Mouse (Mus musculus): Measurements from ENCODE around the gene Atp5h.

DNA sequence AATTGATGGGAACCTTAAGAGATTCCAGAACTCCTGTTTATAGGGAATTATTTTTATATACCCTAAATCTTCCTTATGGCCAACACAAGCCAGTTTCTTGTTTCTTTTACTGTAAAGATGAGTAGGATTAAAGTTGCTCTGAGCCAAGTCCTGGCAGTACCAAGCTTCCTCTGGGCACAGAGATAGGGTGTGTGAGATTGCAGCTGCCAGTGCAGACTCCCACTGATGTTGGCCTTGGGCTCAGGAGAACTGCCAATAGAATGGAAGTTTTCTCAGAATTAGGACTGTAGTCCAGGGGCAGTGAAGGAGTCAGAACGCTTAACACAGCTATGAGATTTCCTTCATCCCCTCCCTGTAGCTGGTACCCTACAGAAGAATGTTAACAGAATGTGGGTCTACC, 1.6 kb upstream of the Atp5h start:
- TF ChIP-seq POLR2A (IDR thresholded peaks at IDR 0.05; ENCODE audit: extremely low read depth, insufficient read depth, low read length) (no peak), CTCF (IDR thresholded peaks at IDR 0.05; ENCODE audit: extremely low read depth, insufficient read depth, low read length) (no peak)
